Mouse (Mus musculus) forebrain, embryonic 10.5 days (tissue): ENCODE measurements around the gene Lin7a. TPM values are rescaled to one million over a fixed set of nuclear protein-coding genes. Genes with fewer than 3 reads are reported as not detected.

Source experiments
- DNase-seq: peaks from one replicate; pipeline ENCODE4 v3.0.0-alpha.2; 2017; ENCODE audit warnings: low spot score; ENCODE audit errors: extremely low spot score
- H3K27ac ChIP-seq: fragments of 300-500 bp; sonication (generic); 2 replicates; pipeline ENCODE4 v1.5.1; 2016; ENCODE audit warnings: mild to moderate bottlenecking
- H3K27me3 ChIP-seq: fragments of 300-500 bp; sonication (generic); 2 replicates; pipeline ENCODE4 v1.6.1; 2016; ENCODE audit warnings: mild to moderate bottlenecking; ENCODE audit not compliant: poor library complexity, severe bottlenecking
- H3K36me3 ChIP-seq: fragments of 300-500 bp; sonication (generic); replicated peaks from 2 replicates; pipeline ENCODE4 v1.6.1; 2016; ENCODE audit warnings: mild to moderate bottlenecking, moderate library complexity
- H3K4me1 ChIP-seq: fragments of 300-500 bp; sonication (generic); 2 replicates; pipeline ENCODE4 v1.6.1; 2016
- H3K4me3 ChIP-seq: fragments of 300-500 bp; sonication (generic); 2 replicates; pipeline ENCODE4 v1.5.1; 2016; ENCODE audit warnings: mild to moderate bottlenecking, moderate library complexity
- H3K9me3 ChIP-seq: fragments of 300-500 bp; sonication (generic); 2 replicates; pipeline ENCODE4 v1.6.1; 2016; ENCODE audit warnings: mild to moderate bottlenecking, moderate library complexity
- WGBS: fragments of 180-500 bp; shearing (Covaris S2); methylation state at CpG from one replicate; pipeline ENCODE4 v1.1.7; 2016; 5-methylcytosine and 5-hydroxymethylcytosine counted together
- polyA plus RNA-seq: library from polyadenylated mRNA; unstranded; fragments of >200 nt; fragmentation: Nextera tagmentation; extraction: Ambion mirVana; gene quantifications from 2 replicates; pipeline ENCODE4 v1.2.1, GENCODE M21; 2016

Gene Lin7a
- polyA plus RNA-seq, 1 experiment from 2014 or later = 1.4 TPM

- WGBS = 46% methylated on average over 6 of the region's 6 CpGs
- Histone ChIP-seq H3K36me3 (no peaks in the 10 kb centered on the region), H3K4me3 (no peak overlapping the region), H3K27me3 (peaks cover 52% of the 10 kb centered on the region), H3K27ac (no peak overlapping the region), H3K9me3 (no peaks in the 10 kb centered on the region), H3K4me1 (peaks cover 20% of the 10 kb centered on the region)
- no peak for DNase-seq
Observed at GRCm38 (mm10) chr10:107273848-107274247, 2.4 kb downstream of the Lin7a start.

GRCm38 (mm10) chr10:107274785-107275184, 3.3 kb downstream of the Lin7a start:
- no peak overlapping the region for H3K27ac ChIP-seq
- no peaks in the 10 kb centered on the region for H3K36me3 ChIP-seq
- no peak overlapping the region for H3K4me3 ChIP-seq
- peaks cover 20% of the 10 kb centered on the region for H3K4me1 ChIP-seq
- H3K27me3 ChIP-seq = peaks cover 46% of the 10 kb centered on the region
- DNase-seq = no peak
- 51% methylated on average over 3 of the region's 3 CpGs for WGBS
- H3K9me3 ChIP-seq = no peaks in the 10 kb centered on the region

- H3K36me3 ChIP-seq = no peaks in the 10 kb centered on the region
- H3K27ac ChIP-seq = no peak overlapping the region
- peaks cover 30% of the 10 kb centered on the region for H3K27me3 ChIP-seq
- WGBS = 90% methylated on average over 2 of the region's 2 CpGs
- no peak for DNase-seq
- H3K4me1 ChIP-seq = peaks cover 14% of the 10 kb centered on the region; the same call in 1 of the 2 replicates
- no peak overlapping the region for H3K4me3 ChIP-seq
- no peaks in the 10 kb centered on the region for H3K9me3 ChIP-seq
Observed at GRCm38 (mm10) chr10:107276647-107277046, 5.2 kb downstream of the Lin7a start.

- WGBS = 77% methylated on average over 7 of the region's 7 CpGs
- H3K9me3 ChIP-seq = no peaks in the 10 kb centered on the region
- H3K27ac ChIP-seq = no peak overlapping the region
- DNase-seq = no peak
- H3K4me1 ChIP-seq = no peaks in the 10 kb centered on the region
- H3K27me3 ChIP-seq = no peaks in the 10 kb centered on the region
- no peak overlapping the region for H3K4me3 ChIP-seq
- no peaks in the 10 kb centered on the region for H3K36me3 ChIP-seq
Observed at GRCm38 (mm10) chr10:107293934-107294664, 22.6 kb downstream of the Lin7a start.

GRCm38 (mm10) chr10:107300587-107301248, 29.2 kb downstream of the Lin7a start:
- no peaks in the 10 kb centered on the region for H3K36me3 ChIP-seq
- WGBS = 87% methylated on average over 2 of the region's 2 CpGs
- H3K27ac ChIP-seq = no peak overlapping the region
- no peaks in the 10 kb centered on the region for H3K9me3 ChIP-seq
- no peak overlapping the region for H3K4me3 ChIP-seq
- no peaks in the 10 kb centered on the region for H3K27me3 ChIP-seq
- DNase-seq = no peak
- H3K4me1 ChIP-seq = no peaks in the 10 kb centered on the region

GRCm38 (mm10) chr10:107310964-107311490, 39.5 kb downstream of the Lin7a start:
- H3K27ac ChIP-seq = no peak overlapping the region
- H3K4me1 ChIP-seq = no peaks in the 10 kb centered on the region
- no peak overlapping the region for H3K4me3 ChIP-seq
- no peak for DNase-seq
- 86% methylated on average over 5 of the region's 5 CpGs for WGBS
- no peaks in the 10 kb centered on the region for H3K27me3 ChIP-seq
- no peaks in the 10 kb centered on the region for H3K9me3 ChIP-seq
- H3K36me3 ChIP-seq = no peaks in the 10 kb centered on the region

GRCm38 (mm10) chr10:107312609-107313008, 41.1 kb downstream of the Lin7a start:
- Histone ChIP-seq H3K27me3 (no peaks in the 10 kb centered on the region), H3K27ac (no peak overlapping the region), H3K4me1 (no peaks in the 10 kb centered on the region), H3K36me3 (no peaks in the 10 kb centered on the region), H3K4me3 (no peak overlapping the region), H3K9me3 (no peaks in the 10 kb centered on the region)
- 90% methylated on average over 4 of the region's 4 CpGs for WGBS
- no peak for DNase-seq

GRCm38 (mm10) chr10:107313395-107313794, 41.9 kb downstream of the Lin7a start:
- Histone ChIP-seq H3K9me3 (no peaks in the 10 kb centered on the region), H3K27ac (no peak overlapping the region), H3K36me3 (no peaks in the 10 kb centered on the region), H3K4me1 (no peaks in the 10 kb centered on the region), H3K27me3 (no peaks in the 10 kb centered on the region), H3K4me3 (no peak overlapping the region)
- 56% methylated on average over 3 of the region's 3 CpGs for WGBS
- no peak for DNase-seq

GRCm38 (mm10) chr10:107315251-107315650, 43.8 kb downstream of the Lin7a start:
- Histone ChIP-seq H3K9me3 (no peaks in the 10 kb centered on the region), H3K4me1 (no peaks in the 10 kb centered on the region), H3K27ac (no peak overlapping the region), H3K36me3 (no peaks in the 10 kb centered on the region), H3K4me3 (no peak overlapping the region), H3K27me3 (no peaks in the 10 kb centered on the region)
- no peak for DNase-seq

- no peak overlapping the region for H3K4me3 ChIP-seq
- no peaks in the 10 kb centered on the region for H3K36me3 ChIP-seq
- H3K27ac ChIP-seq = no peak overlapping the region
- no peaks in the 10 kb centered on the region for H3K4me1 ChIP-seq
- DNase-seq = no peak
- 54% methylated on average over 5 of the region's 5 CpGs for WGBS
- no peaks in the 10 kb centered on the region for H3K27me3 ChIP-seq
- no peaks in the 10 kb centered on the region for H3K9me3 ChIP-seq
Observed at GRCm38 (mm10) chr10:107315681-107316080, 44.2 kb downstream of the Lin7a start.

- Histone ChIP-seq H3K9me3 (no peaks in the 10 kb centered on the region), H3K4me1 (no peaks in the 10 kb centered on the region), H3K27ac (no peak overlapping the region), H3K4me3 (no peak overlapping the region), H3K36me3 (no peaks in the 10 kb centered on the region), H3K27me3 (no peaks in the 10 kb centered on the region)
- no peak for DNase-seq
- WGBS = 69% methylated on average over 2 of the region's 2 CpGs
Observed at GRCm38 (mm10) chr10:107316100-107316499, 44.6 kb downstream of the Lin7a start.

GRCm38 (mm10) chr10:107319648-107320047, 48.2 kb downstream of the Lin7a start:
- 81% methylated on average over 2 of the region's 2 CpGs for WGBS
- H3K36me3 ChIP-seq = no peaks in the 10 kb centered on the region

GRCm38 (mm10) chr10:107323865-107324264, 52.4 kb downstream of the Lin7a start:
- 93% methylated on average over 7 of the region's 7 CpGs for WGBS
- Histone ChIP-seq H3K27me3 (no peaks in the 10 kb centered on the region), H3K4me3 (no peak overlapping the region)

More at GRCm38 (mm10) chr10:107319648-107320047, 48.2 kb downstream of the Lin7a start:
- no peaks in the 10 kb centered on the region for H3K27me3 ChIP-seq
- H3K9me3 ChIP-seq = no peaks in the 10 kb centered on the region
- H3K4me1 ChIP-seq = no peaks in the 10 kb centered on the region
- no peak overlapping the region for H3K27ac ChIP-seq
- H3K4me3 ChIP-seq = no peak overlapping the region
- no peak for DNase-seq

More at GRCm38 (mm10) chr10:107323865-107324264, 52.4 kb downstream of the Lin7a start:
- no peak for DNase-seq
- Histone ChIP-seq H3K9me3 (no peaks in the 10 kb centered on the region), H3K36me3 (no peaks in the 10 kb centered on the region), H3K27ac (no peak overlapping the region), H3K4me1 (no peaks in the 10 kb centered on the region)
